Mouse (Mus musculus) spleen, adult 18-20 months (tissue): ENCODE measurements around the gene Abcg5.

Source experiments
- DNase-seq, 2 experiments: peaks; one replicate each; pipeline ENCODE4 v3.0.0; 2022; ENCODE audit warnings: mixed read lengths in 2 of 2

Gene Abcg5

GRCm38 (mm10) chr17:84682734-84683717 lies at the start of gene Abcg5:
Gene Abcg5 (minus strand): TSS chr17:84683011.
- DNase-seq = no peak

- no peak for DNase-seq
Measured at GRCm38 (mm10) chr17:84732612-84733011, 49.8 kb upstream of the Abcg5 start.

- no peak for DNase-seq
Measured at GRCm38 (mm10) chr17:84731361-84731760, 48.5 kb upstream of the Abcg5 start.

- no peak for DNase-seq
Measured at GRCm38 (mm10) chr17:84729140-84729539, 46.3 kb upstream of the Abcg5 start.

GRCm38 (mm10) chr17:84728201-84728911 lies 45.5 kb upstream of the Abcg5 start:
- DNase-seq = no peak

- DNase-seq = no peak
Measured at GRCm38 (mm10) chr17:84725163-84725562, 42.4 kb upstream of the Abcg5 start.

GRCm38 (mm10) chr17:84724028-84724427 lies 41.2 kb upstream of the Abcg5 start:
- no peak for DNase-seq

GRCm38 (mm10) chr17:84719105-84719504 lies 36.3 kb upstream of the Abcg5 start:
- no peak for DNase-seq

GRCm38 (mm10) chr17:84717416-84717815 lies 34.6 kb upstream of the Abcg5 start:
- DNase-seq = no peak

- no peak for DNase-seq
Measured at GRCm38 (mm10) chr17:84716252-84716872, 33.6 kb upstream of the Abcg5 start.

- no peak for DNase-seq
Measured at GRCm38 (mm10) chr17:84714930-84715329, 32.1 kb upstream of the Abcg5 start.

GRCm38 (mm10) chr17:84713563-84714164 lies 30.9 kb upstream of the Abcg5 start:
- DNase-seq = no peak

- no peak for DNase-seq
Measured at GRCm38 (mm10) chr17:84709403-84709851, 26.6 kb upstream of the Abcg5 start.

GRCm38 (mm10) chr17:84708818-84709217 lies 26.0 kb upstream of the Abcg5 start:
- DNase-seq = no peak

- no peak for DNase-seq
Measured at GRCm38 (mm10) chr17:84707407-84707806, 24.6 kb upstream of the Abcg5 start.

GRCm38 (mm10) chr17:84698727-84699126 lies 15.9 kb upstream of the Abcg5 start:
- DNase-seq = peak in 1 of 2 experiments; percentile 24

- DNase-seq = no peak
Measured at GRCm38 (mm10) chr17:84696537-84696936, 13.7 kb upstream of the Abcg5 start.

- no peak for DNase-seq
Measured at GRCm38 (mm10) chr17:84693741-84694140, 10.9 kb upstream of the Abcg5 start.

- DNase-seq = no peak
Measured at GRCm38 (mm10) chr17:84690111-84690510, 7.3 kb upstream of the Abcg5 start.

- DNase-seq = no peak
Measured at GRCm38 (mm10) chr17:84689316-84689715, 6.5 kb upstream of the Abcg5 start.

- no peak for DNase-seq
Measured at GRCm38 (mm10) chr17:84688834-84689233, 6.0 kb upstream of the Abcg5 start.

GRCm38 (mm10) chr17:84687994-84688393 lies 5.2 kb upstream of the Abcg5 start:
- DNase-seq = no peak

- no peak for DNase-seq
Measured at GRCm38 (mm10) chr17:84685286-84685685, 2.5 kb upstream of the Abcg5 start.
